Mouse (Mus musculus): ENCODE results near the gene Alox12e. TPM values are rescaled to one million over a fixed set of nuclear protein-coding genes. Genes with fewer than 3 reads are reported as not detected.

Gene Alox12e
- polyA plus RNA-seq, 1 experiment from 2014 or later = not detected

GRCm38 (mm10) chr11:70297836-70298454 lies 24.5 kb downstream of the Alox12e start:
- 70% methylated on average over 12 of the region's 12 CpGs for WGBS
- DNase-seq = no peak
- Histone ChIP-seq H3K9me3 (ENCODE audit: control insufficient read depth, low read length) (0 out of 2 replicates have a peak, but pooled peaks cover 4% of the 10 kb centered on the region), H3K9ac (replicated peaks; ENCODE audit: low read length) (no peak overlapping the region), H3K4me3 (replicated peaks; ENCODE audit: low read depth, low read length) (no peak overlapping the region), H3K27ac (replicated peaks; ENCODE audit: low read depth, low read length) (no peak overlapping the region), H3K4me2 (ENCODE audit: low read length) (no peak overlapping the region), H3K4me1 (ENCODE audit: control insufficient read depth, insufficient read depth, low read length) (no peaks in the 10 kb centered on the region), H3K36me3 (ENCODE audit: control insufficient read depth, insufficient read depth, low read length) (no peaks in the 10 kb centered on the region), H3K27me3 (ENCODE audit: control insufficient read depth, insufficient read depth, low read length) (no peaks in the 10 kb centered on the region)
- ATAC-seq (ENCODE audit: low FRiP score, low TSS enrichment) = no peak

- WGBS = 55% methylated on average over 4 of the region's 4 CpGs
- ATAC-seq (ENCODE audit: low FRiP score, low TSS enrichment) = no peak
- no peaks in the 10 kb centered on the region for H3K4me1 ChIP-seq (ENCODE audit: control insufficient read depth, insufficient read depth, low read length)
These were observed 25.0 kb downstream of the Alox12e start for GRCm38 (mm10) chr11:70297405-70297804.

GRCm38 (mm10) chr11:70293881-70294280 lies 28.5 kb downstream of the Alox12e start:
- DNase-seq = no peak
- Histone ChIP-seq H3K27ac (replicated peaks; ENCODE audit: low read depth, low read length) (no peak overlapping the region), H3K27me3 (ENCODE audit: control insufficient read depth, insufficient read depth, low read length) (no peaks in the 10 kb centered on the region)

More at GRCm38 (mm10) chr11:70297405-70297804, 25.0 kb downstream of the Alox12e start:
- H3K36me3 ChIP-seq (ENCODE audit: control insufficient read depth, insufficient read depth, low read length) = no peaks in the 10 kb centered on the region
- H3K27me3 ChIP-seq (ENCODE audit: control insufficient read depth, insufficient read depth, low read length) = no peaks in the 10 kb centered on the region
- H3K27ac ChIP-seq (replicated peaks; ENCODE audit: low read depth, low read length) = no peak overlapping the region
- H3K9me3 ChIP-seq (ENCODE audit: control insufficient read depth, low read length) = 0 out of 2 replicates have a peak, but pooled peaks cover 4% of the 10 kb centered on the region
- no peak for DNase-seq
- no peak overlapping the region for H3K9ac ChIP-seq (replicated peaks; ENCODE audit: low read length)
- H3K4me2 ChIP-seq (ENCODE audit: low read length) = no peak overlapping the region
- H3K4me3 ChIP-seq (replicated peaks; ENCODE audit: low read depth, low read length) = no peak overlapping the region

GRCm38 (mm10) chr11:70291235-70291634 lies 31.2 kb downstream of the Alox12e start:
- Histone ChIP-seq H3K4me2 (ENCODE audit: low read length) (no peak overlapping the region), H3K27ac (replicated peaks; ENCODE audit: low read depth, low read length) (no peak overlapping the region), H3K4me3 (replicated peaks; ENCODE audit: low read depth, low read length) (no peak overlapping the region), H3K27me3 (ENCODE audit: control insufficient read depth, insufficient read depth, low read length) (no peaks in the 10 kb centered on the region), H3K9ac (replicated peaks; ENCODE audit: low read length) (no peak overlapping the region), H3K4me1 (ENCODE audit: control insufficient read depth, insufficient read depth, low read length) (no peaks in the 10 kb centered on the region), H3K9me3 (ENCODE audit: control insufficient read depth, low read length) (0 out of 2 replicates have a peak, but pooled peaks cover 4% of the 10 kb centered on the region), H3K36me3 (ENCODE audit: control insufficient read depth, insufficient read depth, low read length) (no peaks in the 10 kb centered on the region)
- WGBS = 87% methylated on average over 6 of the region's 6 CpGs
- DNase-seq = no peak
- ATAC-seq (ENCODE audit: low FRiP score, low TSS enrichment) = no peak

More at GRCm38 (mm10) chr11:70293881-70294280, 28.5 kb downstream of the Alox12e start:
- H3K4me1 ChIP-seq (ENCODE audit: control insufficient read depth, insufficient read depth, low read length) = no peaks in the 10 kb centered on the region
- 0 out of 2 replicates have a peak, but pooled peaks cover 4% of the 10 kb centered on the region for H3K9me3 ChIP-seq (ENCODE audit: control insufficient read depth, low read length)
- WGBS = 92% methylated on average over 6 of the region's 6 CpGs
- H3K36me3 ChIP-seq (ENCODE audit: control insufficient read depth, insufficient read depth, low read length) = no peaks in the 10 kb centered on the region
- H3K4me2 ChIP-seq (ENCODE audit: low read length) = no peak overlapping the region
- ATAC-seq (ENCODE audit: low FRiP score, low TSS enrichment) = no peak
- H3K9ac ChIP-seq (replicated peaks; ENCODE audit: low read length) = no peak overlapping the region
- no peak overlapping the region for H3K4me3 ChIP-seq (replicated peaks; ENCODE audit: low read depth, low read length)

- Histone ChIP-seq H3K9me3 (ENCODE audit: control insufficient read depth, low read length) (no peaks in the 10 kb centered on the region), H3K4me2 (ENCODE audit: low read length) (no peak overlapping the region), H3K9ac (replicated peaks; ENCODE audit: low read length) (no peak overlapping the region), H3K4me3 (replicated peaks; ENCODE audit: low read depth, low read length) (no peak overlapping the region), H3K36me3 (ENCODE audit: control insufficient read depth, insufficient read depth, low read length) (no peaks in the 10 kb centered on the region), H3K27ac (replicated peaks; ENCODE audit: low read depth, low read length) (no peak overlapping the region), H3K27me3 (ENCODE audit: control insufficient read depth, insufficient read depth, low read length) (no peaks in the 10 kb centered on the region), H3K4me1 (ENCODE audit: control insufficient read depth, insufficient read depth, low read length) (no peaks in the 10 kb centered on the region)
- DNase-seq (peak; percentile 2), ATAC-seq (ENCODE audit: low FRiP score, low TSS enrichment) (no peak)
- WGBS = 28% methylated on average over 6 of the region's 6 CpGs
These were observed 33.2 kb downstream of the Alox12e start for GRCm38 (mm10) chr11:70289236-70289635.

- H3K9ac ChIP-seq (replicated peaks; ENCODE audit: low read length) = no peak overlapping the region
- H3K36me3 ChIP-seq (ENCODE audit: control insufficient read depth, insufficient read depth, low read length) = no peaks in the 10 kb centered on the region
- WGBS = 91% methylated on average over 10 of the region's 10 CpGs
- DNase-seq (no peak), ATAC-seq (ENCODE audit: low FRiP score, low TSS enrichment) (no peak)
- H3K4me1 ChIP-seq (ENCODE audit: control insufficient read depth, insufficient read depth, low read length) = no peaks in the 10 kb centered on the region
- no peak overlapping the region for H3K4me2 ChIP-seq (ENCODE audit: low read length)
- H3K4me3 ChIP-seq (replicated peaks; ENCODE audit: low read depth, low read length) = no peak overlapping the region
- no peak overlapping the region for H3K27ac ChIP-seq (replicated peaks; ENCODE audit: low read depth, low read length)
- H3K9me3 ChIP-seq (ENCODE audit: control insufficient read depth, low read length) = no peaks in the 10 kb centered on the region
- H3K27me3 ChIP-seq (ENCODE audit: control insufficient read depth, insufficient read depth, low read length) = no peaks in the 10 kb centered on the region
These were observed 34.3 kb downstream of the Alox12e start for GRCm38 (mm10) chr11:70288102-70288501.

GRCm38 (mm10) chr11:70285686-70286085 lies 36.7 kb downstream of the Alox12e start:
- no peak overlapping the region for H3K27ac ChIP-seq (replicated peaks; ENCODE audit: low read depth, low read length)
- no peaks in the 10 kb centered on the region for H3K9me3 ChIP-seq (ENCODE audit: control insufficient read depth, low read length)
- no peak for DNase-seq
- no peaks in the 10 kb centered on the region for H3K4me1 ChIP-seq (ENCODE audit: control insufficient read depth, insufficient read depth, low read length)
- H3K4me3 ChIP-seq (replicated peaks; ENCODE audit: low read depth, low read length) = no peak overlapping the region
- 83% methylated on average over 5 of the region's 5 CpGs for WGBS
- H3K27me3 ChIP-seq (ENCODE audit: control insufficient read depth, insufficient read depth, low read length) = no peaks in the 10 kb centered on the region
- no peak for ATAC-seq (ENCODE audit: low FRiP score, low TSS enrichment)
- no peak overlapping the region for H3K9ac ChIP-seq (replicated peaks; ENCODE audit: low read length)
- H3K36me3 ChIP-seq (ENCODE audit: control insufficient read depth, insufficient read depth, low read length) = no peaks in the 10 kb centered on the region
- no peak overlapping the region for H3K4me2 ChIP-seq (ENCODE audit: low read length)

GRCm38 (mm10) chr11:70284757-70285156 lies 37.7 kb downstream of the Alox12e start:
- H3K4me1 ChIP-seq (ENCODE audit: control insufficient read depth, insufficient read depth, low read length) = no peaks in the 10 kb centered on the region
- DNase-seq (no peak), ATAC-seq (ENCODE audit: low FRiP score, low TSS enrichment) (no peak)
- no peak overlapping the region for H3K4me2 ChIP-seq (ENCODE audit: low read length)
- no peak overlapping the region for H3K9ac ChIP-seq (replicated peaks; ENCODE audit: low read length)
- no peak overlapping the region for H3K4me3 ChIP-seq (replicated peaks; ENCODE audit: low read depth, low read length)
- H3K27ac ChIP-seq (replicated peaks; ENCODE audit: low read depth, low read length) = no peak overlapping the region
- H3K36me3 ChIP-seq (ENCODE audit: control insufficient read depth, insufficient read depth, low read length) = no peaks in the 10 kb centered on the region
- no peaks in the 10 kb centered on the region for H3K9me3 ChIP-seq (ENCODE audit: control insufficient read depth, low read length)
- no peaks in the 10 kb centered on the region for H3K27me3 ChIP-seq (ENCODE audit: control insufficient read depth, insufficient read depth, low read length)
- 92% methylated on average over 3 of the region's 3 CpGs for WGBS

GRCm38 (mm10) chr11:70283666-70284065 lies 38.8 kb downstream of the Alox12e start:
- Histone ChIP-seq H3K9ac (replicated peaks; ENCODE audit: low read length) (no peak overlapping the region), H3K9me3 (ENCODE audit: control insufficient read depth, low read length) (no peaks in the 10 kb centered on the region), H3K36me3 (ENCODE audit: control insufficient read depth, insufficient read depth, low read length) (no peaks in the 10 kb centered on the region), H3K27me3 (ENCODE audit: control insufficient read depth, insufficient read depth, low read length) (no peaks in the 10 kb centered on the region), H3K4me3 (replicated peaks; ENCODE audit: low read depth, low read length) (no peak overlapping the region), H3K27ac (replicated peaks; ENCODE audit: low read depth, low read length) (no peak overlapping the region), H3K4me2 (ENCODE audit: low read length) (no peak overlapping the region), H3K4me1 (ENCODE audit: control insufficient read depth, insufficient read depth, low read length) (no peaks in the 10 kb centered on the region)
- ATAC-seq (ENCODE audit: low FRiP score, low TSS enrichment) (no peak), DNase-seq (no peak)
- WGBS = 87% methylated on average over 4 of the region's 4 CpGs
